Mouse (Mus musculus) cerebellum, postnatal 10 days (tissue): ENCODE measurements around the gene Cct4.
A peak's percentile ranks its signal among the peaks of the same experiment; 100 is the strongest.

Experiments used
- DNase-seq, 2 experiments: peaks; one replicate each; pipeline ENCODE4 v3.0.0; 2021; ENCODE audit warnings: mixed read lengths in 2 of 2

Gene Cct4

DNA sequence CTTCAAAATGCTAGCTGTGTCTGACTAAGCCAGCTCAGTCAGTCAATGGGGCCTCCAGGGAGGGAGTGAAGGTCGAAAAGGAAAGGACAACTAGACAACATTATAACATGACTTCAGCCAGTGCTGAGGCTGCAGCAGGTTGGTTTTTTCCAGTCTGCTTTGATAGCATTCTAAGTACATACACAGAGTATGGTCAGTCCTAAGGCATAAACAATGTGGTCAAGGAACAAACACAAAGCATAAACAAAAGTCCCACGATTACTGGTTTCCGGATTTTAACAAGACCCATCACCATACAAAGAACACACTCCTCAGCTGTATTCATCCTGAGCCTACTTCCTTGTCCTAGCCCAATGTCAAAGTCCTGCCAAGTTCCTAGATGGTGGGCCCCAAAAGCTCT lies 4.8 kb upstream of the Cct4 start:
- no peak for DNase-seq

DNA sequence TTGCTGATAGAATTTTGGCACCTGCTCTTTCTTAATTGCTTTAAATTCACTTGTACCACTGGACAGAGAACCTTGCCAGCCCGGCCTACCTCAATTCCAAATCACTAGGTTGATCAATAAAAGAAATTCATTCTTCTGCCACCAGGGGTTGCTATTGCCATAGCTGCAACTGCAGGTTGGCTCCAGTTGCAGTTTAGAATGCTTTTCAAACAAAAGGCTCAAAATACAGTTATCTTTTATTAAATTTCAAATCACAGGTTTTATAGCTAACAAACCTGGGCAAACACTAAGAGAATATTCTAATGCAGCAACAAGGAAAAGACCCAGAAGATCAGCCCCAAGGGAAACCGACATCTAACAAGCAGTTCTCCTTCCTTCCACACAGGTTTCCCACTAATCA lies 3.0 kb upstream of the Cct4 start:
- peak; percentile 68 to 90 for DNase-seq

DNA sequence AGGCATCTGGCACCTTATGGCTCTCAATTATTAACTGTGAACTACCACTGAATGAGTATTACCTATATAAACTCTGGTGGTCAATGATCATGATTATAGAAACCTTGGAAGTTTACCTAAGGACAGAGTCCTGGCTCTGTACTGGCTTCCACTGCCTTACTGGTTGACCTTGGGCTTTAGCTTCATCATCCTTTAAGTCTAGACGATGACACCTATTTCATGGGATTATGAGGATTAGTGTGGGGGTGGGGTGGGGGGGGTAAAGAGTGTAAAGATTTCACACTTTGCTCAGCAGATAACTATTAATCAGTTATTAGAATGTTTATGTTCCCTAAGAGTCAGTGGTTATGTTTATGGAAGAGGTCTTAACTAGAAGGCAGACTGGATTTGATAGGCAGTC lies 533 bp upstream of the Cct4 start:
- DNase-seq = no peak

DNA sequence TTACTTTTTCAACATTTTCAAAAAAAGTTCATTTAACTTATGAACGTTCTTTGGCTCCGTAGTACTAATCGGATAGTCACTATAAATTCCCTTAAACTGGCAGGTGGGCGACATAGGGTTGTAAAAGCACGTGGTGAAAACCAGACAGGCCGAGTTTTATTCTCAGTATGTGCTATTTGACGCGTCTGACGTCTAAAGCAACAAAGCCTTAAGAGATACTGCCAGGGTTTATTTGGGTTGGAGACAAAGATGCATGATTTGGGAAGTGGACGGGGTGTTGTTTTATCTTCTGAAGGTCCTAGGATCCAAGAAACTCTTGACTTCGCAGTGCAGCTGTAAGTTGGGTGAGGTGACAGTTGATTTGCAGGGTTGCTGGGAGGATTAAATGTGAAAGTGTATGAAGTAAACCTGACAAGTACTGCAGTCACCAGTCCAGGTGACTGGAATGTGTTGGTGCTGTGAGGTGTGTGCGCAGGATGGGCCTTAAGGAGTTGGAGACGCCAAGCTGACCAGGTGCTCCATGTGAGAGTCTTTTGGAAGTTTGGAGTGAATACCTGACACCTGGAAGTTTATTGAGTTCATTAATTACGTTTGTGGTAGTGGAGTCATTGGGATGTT lies 1.0 kb downstream of the Cct4 start:
- no peak for DNase-seq

DNA sequence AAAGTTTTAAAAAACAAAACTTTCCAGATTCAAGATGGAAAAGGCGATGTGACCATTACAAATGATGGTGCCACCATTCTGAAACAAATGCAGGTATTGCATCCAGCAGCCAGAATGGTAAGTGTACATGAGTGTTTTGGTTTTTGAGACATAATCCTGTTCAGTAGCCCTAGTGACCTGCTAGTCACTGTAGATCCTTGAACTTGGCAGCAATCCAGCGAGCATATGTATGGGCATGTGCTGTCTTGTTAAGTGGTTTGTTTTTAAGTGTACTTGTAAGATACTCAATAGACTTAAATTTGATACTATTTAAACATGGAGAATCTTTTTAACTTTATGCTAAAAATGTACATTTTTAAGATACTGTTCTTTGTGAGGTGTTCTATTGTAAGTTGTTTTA lies 4.0 kb downstream of the Cct4 start:
- peak; percentile 53 to 54 for DNase-seq

DNA sequence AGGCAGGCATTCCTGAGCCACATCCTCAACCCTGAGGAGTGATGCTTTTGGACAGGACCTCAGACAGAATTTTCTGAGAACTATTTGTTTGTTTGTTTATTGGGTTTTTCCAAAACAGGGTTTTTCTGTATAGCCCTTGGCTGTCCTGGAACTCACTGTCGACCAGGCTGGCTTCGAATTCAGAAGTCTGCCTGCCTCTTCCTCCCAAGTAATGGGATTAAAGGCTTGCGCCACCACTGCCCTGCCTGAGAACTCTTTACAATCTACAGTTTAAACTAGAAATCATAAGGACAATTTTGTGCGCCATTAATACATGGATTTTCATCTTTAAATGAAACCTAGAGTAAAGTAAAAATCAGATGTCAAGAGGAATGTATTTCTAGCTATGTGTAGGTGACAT lies 5.1 kb downstream of the Cct4 start:
- DNase-seq = no peak

DNA sequence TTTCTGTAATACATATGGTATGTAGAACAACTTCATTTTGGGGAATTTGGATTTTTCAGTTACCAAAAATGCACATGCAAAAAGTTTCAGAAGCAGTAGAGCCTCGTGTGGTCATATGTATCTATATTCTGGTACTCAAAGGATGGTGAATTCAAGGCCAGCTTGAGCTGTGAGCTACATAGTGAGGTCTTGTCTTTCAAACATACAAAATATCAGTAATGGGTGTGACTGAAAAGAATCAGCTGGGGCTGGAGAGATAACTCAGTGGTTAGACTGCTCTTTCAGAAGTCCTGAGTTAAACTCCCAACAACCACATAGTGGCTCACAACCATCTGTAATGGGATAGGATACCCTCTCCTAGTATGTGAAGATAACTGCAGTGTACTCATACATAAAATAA lies 8.0 kb downstream of the Cct4 start:
- no peak for DNase-seq

DNA sequence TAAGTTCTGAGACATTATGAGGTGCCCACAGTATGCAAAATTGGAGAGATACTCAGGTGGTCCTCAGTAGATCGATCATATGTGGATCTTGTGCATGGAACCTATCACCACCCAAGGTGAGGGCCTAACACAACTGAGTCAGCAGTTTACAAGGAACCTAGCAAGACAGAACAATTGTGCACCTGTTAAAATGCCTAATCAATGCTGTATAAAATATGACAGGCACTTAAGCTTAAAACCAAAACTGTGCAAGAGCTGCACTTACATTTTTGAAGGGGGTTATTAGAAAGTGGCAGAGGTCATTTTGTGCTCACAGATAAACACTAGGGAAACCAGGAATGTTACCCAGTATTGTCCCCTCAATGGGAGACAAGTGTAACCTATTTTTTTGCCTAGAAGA lies 15.0 kb downstream of the Cct4 start:
- DNase-seq = no peak

DNA sequence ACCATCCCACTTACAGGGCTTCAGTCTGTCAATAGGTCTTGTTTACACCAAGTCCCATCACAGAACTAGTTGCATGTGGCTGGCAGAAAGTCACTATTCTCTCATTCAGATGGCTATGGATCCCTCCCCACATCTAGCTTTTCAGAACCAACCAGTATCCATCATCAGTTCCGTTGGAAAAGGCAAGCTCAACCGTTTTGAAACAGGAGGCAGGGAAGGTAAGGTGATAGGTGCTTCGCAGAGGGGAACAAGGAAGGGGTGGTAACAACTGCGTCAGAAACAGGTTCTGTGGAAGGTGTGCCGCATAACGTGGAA lies 16.8 kb downstream of the Cct4 start:
- no peak for DNase-seq

DNA sequence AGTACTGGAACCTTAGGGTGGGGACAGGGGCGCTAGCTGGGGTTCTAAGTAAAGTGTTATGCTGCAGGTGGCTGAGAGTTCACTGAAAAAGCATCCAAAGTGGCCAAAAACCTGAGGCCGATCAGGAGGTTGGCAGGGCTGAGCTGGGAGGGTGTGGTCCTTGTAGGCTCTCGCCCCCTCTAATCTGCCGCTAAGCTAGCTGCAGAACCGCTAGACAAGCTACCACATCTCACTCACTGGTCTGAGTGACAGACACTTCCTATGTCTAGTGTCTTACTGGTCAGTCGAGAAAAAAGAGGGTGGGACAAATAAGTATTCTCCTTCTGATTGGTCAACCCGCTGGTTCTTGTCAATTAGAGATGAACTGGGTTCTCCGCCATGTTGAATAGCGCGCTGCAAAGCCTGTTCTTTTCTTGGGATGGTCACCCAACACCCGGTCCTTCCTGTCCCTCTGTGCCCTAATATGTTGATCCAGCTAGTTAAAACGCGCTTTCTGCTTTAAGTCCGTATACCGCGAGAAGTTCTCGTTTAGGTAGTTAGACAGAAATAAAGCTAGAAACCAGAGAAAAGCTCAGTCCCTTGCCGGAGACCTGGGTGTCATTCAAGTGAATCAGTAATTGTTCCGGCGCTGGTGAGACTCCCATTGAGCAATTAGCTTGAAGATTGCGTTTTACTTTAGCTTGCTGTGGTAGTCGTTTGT lies 17.3 kb downstream of the Cct4 start, which contains the start of gene Fam161a:
Gene Fam161a, plus strand, starts transcription at position 51 of the 700 bp plus-strand sequence.
- peak; percentile 88 to 93 for DNase-seq

DNA sequence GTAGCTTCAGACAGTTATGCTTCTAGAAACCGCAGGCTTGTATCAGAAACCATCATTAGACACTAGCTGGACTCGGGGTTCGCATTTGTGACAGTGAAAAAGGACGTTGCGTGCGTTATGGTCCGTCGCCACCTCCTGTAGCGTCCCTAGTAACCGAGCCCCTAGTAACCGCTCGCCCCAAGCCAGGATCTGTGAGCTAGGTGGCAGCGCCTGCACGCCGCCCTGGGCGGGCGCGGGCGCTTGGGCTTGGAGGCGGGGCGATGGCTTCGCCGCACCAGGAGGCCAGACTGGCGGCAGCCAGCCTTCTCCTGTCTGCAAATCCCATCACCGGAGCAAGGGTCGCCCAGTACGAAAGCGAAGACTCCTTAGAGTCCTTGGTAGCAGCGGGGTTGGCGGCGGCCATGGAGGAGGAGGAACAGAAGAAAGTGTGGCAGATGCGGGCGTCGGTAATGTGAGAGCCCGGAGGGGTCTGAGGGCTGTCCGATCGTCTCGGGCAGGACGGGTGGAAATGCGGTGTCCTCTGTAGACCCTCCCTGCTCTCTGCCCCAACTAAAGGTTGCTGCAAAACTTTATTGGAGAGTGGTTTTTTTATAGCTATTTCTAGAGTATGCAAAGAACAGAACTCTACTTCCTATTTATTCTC lies 18.0 kb downstream of the Cct4 start:
- DNase-seq = peak; percentile 92 to 93

DNA sequence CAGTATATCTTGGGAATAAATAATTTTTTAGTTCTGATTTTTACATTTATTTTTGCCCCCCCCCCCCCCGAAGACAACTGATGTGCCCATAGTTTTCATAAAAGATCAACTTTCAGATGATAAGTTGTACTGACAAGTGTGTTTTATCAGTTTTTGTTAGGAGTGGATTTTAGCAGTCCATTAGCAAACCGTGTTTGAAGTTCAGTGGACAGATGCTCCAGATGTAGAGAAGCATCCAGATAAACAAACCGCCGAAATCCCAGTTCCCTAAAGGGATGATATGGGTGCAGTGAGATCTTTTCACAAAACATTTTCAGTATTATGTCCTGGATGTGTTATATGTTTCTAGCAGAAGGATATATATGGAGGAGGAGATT lies 18.5 kb downstream of the Cct4 start:
- no peak for DNase-seq

DNA sequence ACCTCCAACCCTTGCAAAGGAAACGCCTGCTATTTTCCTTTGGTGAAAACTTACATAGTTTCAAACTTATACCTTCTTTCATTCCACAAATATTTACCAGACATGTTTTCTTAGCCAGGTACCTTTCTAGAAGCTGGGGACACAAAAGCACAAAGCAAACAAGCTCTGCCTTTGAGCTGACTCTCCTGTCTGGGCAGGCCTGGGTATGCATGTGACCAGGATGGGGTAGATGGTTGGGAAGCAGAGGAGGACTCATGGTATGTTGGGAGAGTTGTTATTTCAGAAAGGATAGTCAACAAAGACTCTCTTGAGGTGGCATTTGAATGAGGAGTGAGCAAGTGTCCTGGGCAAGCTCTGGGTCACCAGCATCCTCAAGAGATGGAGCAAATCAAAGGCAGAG lies 22.8 kb downstream of the Cct4 start:
- DNase-seq = no peak

DNA sequence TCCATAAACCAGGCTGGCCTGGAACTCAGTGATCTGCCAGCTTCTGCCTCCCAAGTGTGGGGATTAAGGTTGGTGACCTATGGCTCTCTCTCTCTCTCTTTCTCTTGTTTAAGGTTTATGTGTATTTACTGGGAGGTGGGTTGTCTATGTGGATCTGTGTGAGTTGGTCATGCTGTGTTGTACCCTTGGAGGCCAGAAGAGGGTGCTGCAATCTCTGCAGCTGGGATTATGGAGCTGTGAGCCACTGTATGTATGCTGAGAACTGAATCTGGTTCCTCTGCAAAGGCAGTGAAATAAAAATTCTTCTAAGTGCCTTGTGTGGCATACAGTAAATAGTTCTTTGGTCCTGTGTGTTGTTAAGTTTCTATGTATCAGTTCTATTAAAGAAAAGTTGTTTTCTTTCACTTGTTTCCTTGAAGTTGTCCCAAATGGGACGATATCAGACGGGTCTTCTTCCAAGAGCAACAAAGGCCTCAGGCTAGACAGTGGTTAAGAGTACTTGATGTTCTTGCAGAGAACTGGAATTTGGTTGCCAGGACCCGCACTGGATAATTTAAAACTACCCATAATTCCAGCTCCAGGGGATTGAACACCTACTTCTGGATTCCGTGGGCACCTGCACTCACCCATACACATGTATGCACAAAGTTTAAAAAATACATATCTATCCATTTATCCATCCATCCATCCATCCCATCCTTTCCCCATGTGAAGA lies 23.4 kb downstream of the Cct4 start:
- no peak for DNase-seq

DNA sequence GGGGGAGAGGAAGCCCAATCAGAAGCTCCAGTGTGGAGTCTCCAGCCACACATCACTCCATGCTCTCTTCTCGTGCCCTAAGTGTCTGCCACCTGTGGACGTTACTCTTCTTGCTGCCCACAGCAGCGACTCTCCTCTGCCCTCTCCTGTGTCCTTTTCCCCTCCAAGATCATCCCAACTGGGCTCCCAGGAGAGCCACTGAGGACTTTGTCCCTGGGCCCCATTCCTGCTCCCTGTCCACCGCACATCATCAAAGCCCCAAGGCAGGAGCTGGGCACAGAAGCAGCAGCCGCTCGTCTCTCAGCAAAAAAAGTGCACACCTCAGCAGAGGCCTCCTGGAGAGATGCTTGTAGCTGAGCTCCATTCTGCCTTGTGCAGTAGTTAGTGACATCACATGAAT lies 24.7 kb downstream of the Cct4 start:
- DNase-seq = no peak

DNA sequence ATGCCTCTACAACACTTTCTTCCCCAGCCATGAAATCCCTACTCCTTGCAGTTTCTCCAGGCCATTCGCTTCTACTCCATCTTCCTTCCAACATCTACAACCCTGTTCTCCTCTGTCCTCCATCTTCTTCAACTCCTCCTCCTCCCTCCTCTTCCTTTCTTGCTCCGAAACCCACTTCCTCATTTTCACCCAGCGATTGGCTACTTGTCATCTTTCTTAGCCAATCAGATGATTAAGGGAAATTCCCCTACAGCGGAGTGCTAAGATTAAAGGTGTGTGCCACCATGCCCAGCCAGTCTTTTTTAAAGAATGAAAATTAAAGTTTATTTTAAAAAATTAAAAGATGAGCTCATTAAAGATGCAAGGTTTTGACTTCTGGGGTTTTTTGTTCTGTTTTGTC lies 27.6 kb downstream of the Cct4 start:
- no peak for DNase-seq

DNA sequence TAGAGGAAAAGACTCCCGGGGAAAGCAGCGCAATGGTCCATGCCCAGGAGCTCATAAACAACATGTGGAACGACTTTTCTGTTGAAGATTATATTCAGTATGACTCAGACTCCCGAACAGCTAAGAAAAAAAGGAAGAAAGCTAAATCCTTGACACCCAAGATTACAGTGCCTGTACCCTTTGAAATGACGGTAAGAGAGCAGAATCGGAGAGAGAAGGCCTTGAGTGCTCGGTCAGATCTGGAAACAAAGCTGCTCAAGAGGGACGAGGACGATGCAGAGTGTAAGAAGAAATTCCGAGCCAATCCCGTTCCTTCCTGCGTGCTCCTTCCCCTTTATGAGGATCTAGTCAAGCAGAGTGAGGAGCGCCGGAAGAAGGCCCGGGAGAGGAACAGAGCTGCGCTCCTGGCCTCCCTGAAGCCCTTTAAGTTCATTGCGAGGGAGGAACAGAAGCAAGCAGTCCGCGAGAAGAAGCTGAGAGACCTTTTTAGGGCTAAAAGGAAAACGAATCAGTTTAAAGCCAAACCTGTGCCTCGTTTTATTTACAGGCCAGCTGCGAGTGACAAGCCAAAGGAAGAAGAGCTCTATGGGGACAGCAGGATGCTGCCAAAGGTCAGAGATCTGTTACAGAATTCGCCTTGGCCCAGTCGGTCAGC lies 29.9 kb downstream of the Cct4 start:
- DNase-seq = no peak

DNA sequence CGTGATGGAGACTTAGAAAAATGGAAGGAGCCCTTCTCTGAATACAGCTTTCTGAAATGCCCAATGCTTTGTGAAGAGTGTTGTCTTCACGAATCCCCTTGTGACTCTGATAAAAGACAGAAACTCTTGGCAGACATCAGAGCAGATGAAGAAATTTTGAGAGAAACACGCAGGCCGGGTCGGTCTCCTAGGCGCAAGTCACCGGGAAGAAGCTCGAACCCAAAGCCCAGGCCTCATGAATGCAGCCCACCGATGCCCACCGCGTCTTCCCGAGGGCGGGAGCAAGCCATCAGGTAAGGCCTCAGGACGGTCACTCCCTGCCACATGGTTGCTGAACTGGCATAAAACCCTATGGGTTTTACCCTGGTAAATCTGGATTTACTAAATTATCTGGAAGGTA lies 30.5 kb downstream of the Cct4 start:
- DNase-seq = no peak

DNA sequence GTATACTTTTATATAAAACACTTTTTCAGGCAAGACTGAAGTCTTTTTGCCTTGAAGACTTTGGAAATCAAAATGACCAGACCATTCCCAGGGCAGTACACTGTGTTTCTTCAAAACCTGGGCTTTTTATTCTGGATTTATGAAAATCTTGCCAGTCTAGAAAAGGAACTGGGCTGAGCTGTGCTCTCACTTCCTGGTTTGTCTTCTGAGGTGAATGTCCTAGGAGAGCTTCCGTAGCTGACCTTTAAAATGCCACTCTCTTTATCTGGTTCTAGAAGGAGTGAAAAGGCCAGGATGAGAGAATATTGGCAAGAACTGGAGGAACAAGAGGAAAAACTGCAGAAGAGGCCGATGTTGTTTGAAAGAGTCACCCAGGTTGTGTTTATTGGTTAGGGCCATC lies 32.8 kb downstream of the Cct4 start:
- DNase-seq = no peak

DNA sequence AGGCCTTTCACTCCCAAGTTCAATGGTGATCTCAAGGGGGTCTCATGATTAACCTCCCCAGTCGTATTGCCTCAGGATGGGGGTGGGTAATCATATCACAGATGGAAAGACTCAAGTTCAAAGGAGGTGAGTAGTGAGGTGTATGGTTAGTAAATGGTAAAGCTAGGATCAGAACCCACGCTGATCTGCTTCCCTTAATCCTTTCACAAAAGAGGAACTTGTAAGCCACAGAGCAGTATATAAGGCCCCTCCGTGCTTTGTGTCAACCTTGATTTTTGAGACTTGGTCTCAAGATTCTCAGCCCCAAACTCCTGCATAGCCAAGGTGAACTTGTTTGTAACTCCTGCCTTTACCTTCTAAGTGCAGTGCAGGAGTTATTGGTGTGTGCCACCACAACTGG lies 33.9 kb downstream of the Cct4 start:
- DNase-seq = no peak

DNA sequence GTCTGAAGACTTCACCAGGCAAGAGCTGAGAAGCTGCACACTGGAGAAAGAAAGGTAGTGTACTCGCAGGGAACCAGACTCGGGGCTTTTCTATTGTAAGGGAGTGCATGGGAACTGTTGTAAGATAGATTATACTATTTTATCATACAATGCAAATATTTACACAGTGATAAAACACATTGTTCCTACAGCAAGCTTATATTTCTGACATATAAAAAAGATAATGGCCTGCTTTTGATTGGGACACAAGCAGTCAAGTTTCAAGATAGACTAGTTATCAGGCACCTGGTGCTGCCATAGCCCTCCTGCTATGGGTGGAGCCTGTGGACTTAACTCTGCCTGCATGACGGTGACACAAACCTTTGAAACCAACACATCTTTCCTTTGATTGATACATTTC lies 38.6 kb downstream of the Cct4 start:
- DNase-seq = no peak

DNA sequence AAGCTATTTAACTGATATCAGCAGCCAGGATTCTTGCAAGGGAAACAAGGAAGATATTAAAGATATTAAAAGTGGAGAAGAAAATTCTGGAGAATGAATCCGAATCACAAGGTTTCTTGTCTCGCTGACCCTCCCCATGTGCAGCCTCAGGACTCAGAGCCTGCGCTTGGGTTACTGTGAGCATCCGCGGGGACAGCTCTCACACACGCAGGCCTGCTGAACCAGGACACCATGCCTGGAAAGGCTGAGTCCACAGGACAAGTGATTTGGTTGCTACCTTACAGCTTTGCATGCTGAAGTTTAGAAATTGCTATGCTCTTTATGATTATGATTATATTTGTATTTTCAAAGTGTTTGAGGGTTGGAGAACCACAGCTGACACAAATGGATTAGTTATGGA lies 39.1 kb downstream of the Cct4 start:
- DNase-seq = no peak

DNA sequence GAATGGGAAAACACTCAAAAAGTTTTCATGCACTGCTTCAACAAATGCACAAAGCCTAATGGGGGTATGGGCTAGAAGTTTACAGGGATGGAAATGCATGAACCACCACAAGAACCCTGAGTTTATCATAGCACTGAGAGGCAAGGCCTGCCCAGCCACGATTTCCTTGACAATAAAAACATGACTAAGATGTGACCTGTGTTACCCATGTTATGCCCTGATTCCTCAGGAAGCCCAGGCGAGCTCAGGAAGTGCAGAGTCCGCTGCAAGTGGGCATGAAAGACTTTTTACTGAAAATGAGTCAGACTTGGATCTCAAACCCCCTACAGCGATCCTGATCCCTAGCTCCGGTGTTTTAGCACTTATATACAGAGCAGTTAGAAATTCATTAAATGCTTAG lies 56.9 kb downstream of the Cct4 start:
- no peak for DNase-seq
